Mouse (Mus musculus): ENCODE results near the gene Sirt6. TPM values are rescaled to one million over a fixed set of nuclear protein-coding genes. Genes with fewer than 3 reads are reported as not detected.

Gene Sirt6
- total RNA-seq, 2 experiments from 2014 or later: 12.8 to 14.2 TPM

Other genes with a start within 250 kb of the Sirt6 start
- 10 to 100 TPM; 39.7 to 41.2 TPM for gene Fzr1, start 249.3 kb downstream of the Sirt6 start, total RNA-seq (2021)
- 10 to 100 TPM; 53.2 to 57.5 TPM for gene Dohh, start 243.4 kb downstream of the Sirt6 start, total RNA-seq (2021)
- gene Gm48551, start 243.3 kb downstream of the Sirt6 start, total RNA-seq (2021): under 1 TPM; 0.74 to 0.87 TPM
- gene Gm48552, start 238.8 kb downstream of the Sirt6 start, total RNA-seq (2021): under 1 TPM; 0.77 to 0.98 TPM
- gene Smim24, start 234.7 kb downstream of the Sirt6 start, total RNA-seq (2021): 1 to 10 TPM; 1.3 to 2.2 TPM
- gene Nfic, start 172.2 kb downstream of the Sirt6 start, total RNA-seq (2021): 100 to 1,000 TPM; 139 to 163 TPM
- under 1 TPM; 0.32 to 0.48 TPM for gene Celf5, start 145.1 kb downstream of the Sirt6 start, total RNA-seq (2021)
- gene Ncln, start 131.4 kb downstream of the Sirt6 start, total RNA-seq (2021): 10 to 100 TPM; 64.0 to 65.0 TPM
- under 1 TPM; 0.86 to 0.87 TPM for gene S1pr4, start 127.7 kb downstream of the Sirt6 start, total RNA-seq (2021)
- gene Gna15, start 103.6 kb downstream of the Sirt6 start, total RNA-seq (2021): under 1 TPM; 0.60 to 0.74 TPM
- 10 to 100 TPM; 59.2 to 60.6 TPM for gene Gna11, start 82.6 kb downstream of the Sirt6 start, total RNA-seq (2021)
- 100 to 1,000 TPM; 867 to 890 TPM for gene Aes, start 68.3 kb downstream of the Sirt6 start, total RNA-seq (2021)
- 10 to 100 TPM in 1 of 2 experiments, 1 to 10 TPM in 1; 8.1 to 11.2 TPM for gene Tle2, start 53.2 kb downstream of the Sirt6 start, total RNA-seq (2021)
- gene Tle6, start 26.7 kb downstream of the Sirt6 start, total RNA-seq (2021): 10 to 100 TPM; 10.2 to 11.1 TPM
- 1 to 10 TPM; 1.3 to 1.4 TPM for gene BC025920, start 21.5 kb downstream of the Sirt6 start, total RNA-seq (2021)
- 10 to 100 TPM; 13.9 to 16.6 TPM for gene Ankrd24, start 743 bp upstream of the Sirt6 start, total RNA-seq (2021)
- gene Gm10778, start 21.3 kb upstream of the Sirt6 start, total RNA-seq (2021): 1 to 10 TPM; 2.7 to 2.9 TPM
- gene Zfp433, start 77.0 kb upstream of the Sirt6 start, total RNA-seq (2021): 1 to 10 TPM; 7.2 to 7.7 TPM
- 1 to 10 TPM; 2.0 to 3.2 TPM for gene Gm3055, start 143.4 kb upstream of the Sirt6 start, total RNA-seq (2021)
- 1 to 10 TPM; 1.8 to 2.1 TPM for gene Gm4767, start 184.4 kb upstream of the Sirt6 start, total RNA-seq (2021)
- gene Gm32687, start 236.1 kb upstream of the Sirt6 start, total RNA-seq (2021): 1 to 10 TPM; 2.7 to 3.3 TPM